Mouse (Mus musculus): ENCODE measurements around the gene Olfr958. TPM values are rescaled to one million over a fixed set of nuclear protein-coding genes. Genes with fewer than 3 reads are reported as not detected.

Gene Olfr958
- not detected in 2 replicates for polyA plus RNA-seq (2012; rRNA removed)

DNA sequence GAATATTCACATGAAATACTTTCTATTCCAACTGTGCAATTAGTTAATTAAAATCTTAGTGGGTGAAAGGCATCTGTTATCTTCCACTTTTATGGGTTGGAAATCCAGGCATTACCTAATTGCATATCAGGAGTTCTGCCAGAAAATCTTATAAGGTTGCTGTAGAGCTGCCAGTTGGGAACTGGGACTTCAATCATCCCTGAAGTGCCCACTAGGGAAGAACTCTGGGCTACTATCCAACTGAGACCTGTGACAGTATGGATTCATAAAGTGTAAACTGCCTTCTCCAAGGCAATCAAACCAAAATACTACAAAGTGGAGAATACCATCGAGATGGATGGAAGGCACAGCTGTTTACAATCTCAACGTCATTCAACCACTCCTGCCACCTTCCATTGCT, at the start of gene Olfr958:
Gene Olfr958 (minus strand): TSS at position 109 of the 400 bp plus-strand sequence.
- no peak for DNase-seq (ENCODE audit: low spot score)

DNA sequence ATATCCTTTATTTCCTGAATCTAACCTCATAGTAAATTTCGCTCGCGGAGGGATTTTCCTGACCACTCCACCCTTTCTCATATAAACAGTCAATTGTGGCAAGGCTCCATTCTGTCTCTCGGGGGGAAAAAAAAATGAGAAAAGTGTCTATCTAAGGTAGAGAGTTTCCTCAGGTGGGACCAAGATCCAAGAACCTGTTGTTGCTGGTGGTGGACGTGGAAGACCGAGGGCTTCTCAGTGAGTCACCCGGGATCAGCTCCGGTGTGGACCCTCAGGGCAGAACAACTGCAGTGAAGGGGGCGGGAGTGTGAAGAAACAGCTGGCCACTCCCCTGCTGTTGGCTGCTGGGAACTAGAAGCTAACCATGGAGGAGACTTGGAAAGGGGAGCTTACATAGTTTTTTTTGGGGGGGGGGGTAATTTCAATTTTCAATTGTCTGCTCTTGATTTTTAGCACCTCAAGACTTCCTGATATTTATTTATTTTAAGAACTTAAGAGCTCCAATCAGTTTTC, 49.5 kb upstream of the Olfr958 start:
- no peak for DNase-seq (ENCODE audit: low spot score)

DNA sequence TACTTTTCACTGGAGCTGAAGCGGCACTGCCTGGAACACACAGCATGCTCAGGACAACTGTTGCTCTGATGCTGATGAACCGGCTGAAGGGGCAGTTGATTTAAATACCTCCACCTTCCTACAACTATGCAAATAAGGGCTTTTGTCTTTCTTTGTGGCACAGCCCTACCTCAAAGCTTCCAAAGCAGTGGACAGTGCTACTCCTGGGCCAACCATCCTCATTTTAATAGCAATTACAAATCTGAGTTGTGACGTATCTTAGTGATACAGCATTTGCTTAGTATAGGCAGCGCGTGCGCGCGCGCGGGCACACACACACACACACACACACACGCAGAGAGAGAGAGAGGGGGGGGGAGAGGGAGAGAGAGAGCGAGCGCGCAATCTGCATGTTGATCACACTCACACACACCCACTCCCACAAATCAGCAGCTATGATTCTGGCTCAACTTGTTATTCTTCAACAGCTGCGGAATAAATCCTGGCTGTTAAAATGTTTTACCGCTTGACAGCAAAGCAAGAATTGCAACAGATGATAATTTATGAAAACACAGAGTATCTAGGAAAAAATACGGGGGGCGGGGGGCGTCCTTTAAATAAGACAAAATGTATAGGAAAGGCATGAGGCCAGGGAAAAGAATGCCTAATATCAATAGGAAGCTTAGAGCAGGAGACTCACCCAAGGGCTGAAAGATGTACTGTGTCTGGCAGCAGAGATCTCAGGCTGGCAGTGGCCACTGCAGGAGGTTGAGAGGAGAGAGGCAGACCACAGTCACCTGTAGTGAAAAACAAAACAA, 48.9 kb upstream of the Olfr958 start:
- no peak for DNase-seq (ENCODE audit: low spot score)

DNA sequence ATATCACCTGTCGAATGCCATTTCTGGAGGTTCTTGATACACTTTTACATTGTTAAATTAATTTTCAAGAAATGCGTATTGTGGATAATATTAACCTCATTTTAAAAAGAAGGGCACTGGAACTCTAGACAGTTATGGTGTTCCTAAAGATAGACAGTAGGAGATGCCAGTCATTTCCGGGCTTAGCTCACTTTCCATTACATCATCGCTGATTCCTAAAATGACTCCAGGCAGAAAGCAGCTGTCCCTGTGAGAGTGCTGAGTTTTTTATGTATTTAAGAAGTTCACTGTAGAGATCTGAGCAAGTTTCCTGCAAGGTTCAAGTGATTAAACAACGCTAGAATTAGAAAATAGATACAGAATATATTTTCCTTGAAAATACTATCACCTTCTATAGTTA, 23.2 kb upstream of the Olfr958 start:
- DNase-seq (ENCODE audit: low spot score), result no peak

DNA sequence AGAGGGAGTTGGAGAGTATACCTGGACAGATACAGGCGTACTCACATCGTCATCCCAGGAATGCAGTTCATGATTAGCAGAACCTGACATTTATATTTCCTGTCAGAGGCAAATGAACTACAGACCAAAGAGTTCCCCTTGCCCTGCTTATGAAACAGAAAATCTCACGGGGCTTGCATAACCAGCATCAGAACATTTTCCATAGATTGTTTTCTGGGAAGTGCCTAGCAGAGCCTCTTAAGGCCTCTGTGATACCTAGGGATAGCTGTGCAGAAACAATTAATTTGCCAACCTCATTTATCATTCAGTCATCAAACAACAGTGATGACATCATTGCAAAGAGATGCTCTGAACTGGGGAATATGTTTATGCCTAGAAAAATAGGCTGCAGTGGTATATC, 21.6 kb upstream of the Olfr958 start, which contains the start of gene Olfr959:
Gene Olfr959 (minus strand): TSS at position 101 of the 400 bp plus-strand sequence.
- no peak for DNase-seq (ENCODE audit: low spot score)

DNA sequence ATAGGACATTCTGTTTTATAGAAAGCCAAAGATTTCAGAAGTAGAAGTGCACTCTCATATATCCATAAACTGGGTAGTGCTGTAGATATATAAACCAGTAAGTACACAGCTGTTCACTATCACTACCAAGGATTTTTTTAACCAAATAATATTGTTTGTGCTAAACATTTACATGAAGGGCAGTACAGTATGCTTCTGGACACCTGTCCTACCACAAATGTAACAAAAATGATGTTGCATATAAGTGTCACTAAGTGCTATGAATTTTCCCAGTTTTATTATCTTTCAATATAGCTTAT, 4.4 kb upstream of the Olfr958 start:
- DNase-seq (ENCODE audit: low spot score), result no peak

DNA sequence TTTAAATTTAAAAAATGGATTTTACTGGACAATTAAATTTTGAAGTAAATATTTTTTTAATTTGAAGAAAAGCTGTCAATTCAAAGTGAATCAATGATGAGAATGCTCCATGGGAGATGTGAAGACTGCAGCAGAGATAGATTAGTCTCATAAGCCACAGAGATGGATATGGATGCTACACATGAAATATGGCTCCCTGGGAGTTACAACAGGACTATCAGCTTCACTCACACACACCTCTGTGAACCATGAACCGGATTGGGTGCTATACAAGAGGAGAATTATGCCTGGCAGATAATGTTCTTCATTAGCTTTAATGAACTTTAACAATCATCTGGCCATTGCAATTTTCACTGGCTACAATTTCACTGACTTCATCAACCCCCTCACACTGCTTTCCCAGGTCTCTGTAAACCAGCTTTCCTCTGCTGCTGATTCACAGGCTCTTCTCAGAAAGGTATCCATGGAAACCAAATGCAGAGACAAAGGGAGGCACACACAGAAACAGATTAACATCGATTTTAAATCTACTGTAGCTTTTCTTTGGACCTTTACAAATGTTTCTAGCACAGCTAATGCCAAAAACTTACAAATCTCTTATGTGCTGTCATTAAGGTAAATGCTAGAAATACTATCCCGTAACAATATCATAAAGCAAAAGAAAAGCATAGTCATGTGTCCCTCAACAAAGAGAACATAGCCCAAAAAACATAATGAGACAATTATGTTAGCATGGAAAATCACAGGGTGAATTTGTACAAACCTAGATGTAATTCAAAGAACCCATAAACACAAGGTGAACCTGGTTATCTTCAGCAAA, 3.9 kb upstream of the Olfr958 start:
- no peak for DNase-seq (ENCODE audit: low spot score)

DNA sequence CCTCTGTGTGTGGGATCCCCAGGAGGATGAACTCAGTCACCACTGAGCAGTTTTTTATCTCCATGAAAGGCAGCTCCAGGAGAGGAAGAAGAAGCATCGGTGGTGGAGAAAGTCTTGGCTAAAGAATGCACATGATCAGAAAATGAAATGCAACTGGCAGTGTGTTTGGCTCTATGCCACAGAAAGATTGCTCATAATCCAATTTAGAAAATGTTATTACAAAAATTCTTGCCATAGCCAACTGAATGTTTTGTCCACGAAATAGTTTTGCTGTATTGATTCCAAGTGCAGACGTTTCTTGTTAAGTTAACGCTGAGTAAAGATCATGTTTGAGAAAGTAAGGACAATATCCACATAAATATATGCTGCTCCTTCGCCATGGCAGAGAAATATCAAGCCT, 3.0 kb downstream of the Olfr958 start:
- no peak for DNase-seq (ENCODE audit: low spot score)

DNA sequence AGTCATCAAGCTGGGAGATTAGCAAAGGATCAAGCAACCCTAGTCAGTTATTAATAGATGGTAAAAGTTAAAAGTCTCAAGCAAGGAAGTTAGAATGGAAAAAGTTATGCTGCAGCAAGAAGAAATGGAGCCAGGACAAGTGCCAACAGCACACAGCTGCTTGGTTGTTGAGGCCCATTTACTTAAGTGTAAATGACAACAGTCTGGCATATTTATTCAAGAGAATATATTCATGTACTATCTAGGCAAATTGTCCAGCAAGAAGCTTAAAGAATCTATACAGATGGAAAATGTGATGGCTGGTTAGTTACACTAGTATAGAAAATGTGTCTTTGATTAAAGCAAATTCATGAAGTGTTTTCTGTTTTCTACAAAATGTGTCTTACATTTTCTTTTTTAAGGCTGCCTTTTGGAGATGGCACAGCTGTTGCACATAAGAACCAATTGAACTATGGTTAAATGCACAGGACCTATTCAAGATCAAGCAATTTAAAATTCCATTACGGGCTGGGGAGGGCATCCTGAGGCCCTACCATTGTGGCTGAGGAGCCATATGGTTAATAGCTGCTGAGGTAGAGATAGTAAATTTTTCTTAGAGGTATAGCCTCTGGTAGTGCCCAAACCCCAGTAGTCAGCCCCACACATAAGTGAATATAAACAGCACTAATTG, 30.1 kb downstream of the Olfr958 start:
- no peak for DNase-seq (ENCODE audit: low spot score)

DNA sequence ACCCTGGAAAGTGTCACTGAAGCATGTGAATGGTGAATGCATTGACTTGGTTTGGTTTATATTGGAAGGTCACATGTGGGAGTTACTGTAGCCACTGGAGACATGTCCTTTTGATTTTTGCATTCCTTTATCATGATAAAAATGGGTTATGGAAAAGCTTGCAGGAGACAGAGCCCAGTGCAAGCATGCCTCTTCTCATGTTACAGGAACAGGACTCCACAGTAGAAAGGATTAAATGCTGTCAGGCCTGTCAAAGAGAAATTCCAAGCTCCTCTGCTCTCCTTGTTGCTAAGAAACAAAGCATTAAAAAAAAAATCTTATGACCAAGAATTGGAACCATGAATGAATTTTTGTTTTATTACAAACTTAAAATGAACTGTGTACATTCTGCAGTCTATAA, 35.3 kb downstream of the Olfr958 start:
- no peak for DNase-seq (ENCODE audit: low spot score)

DNA sequence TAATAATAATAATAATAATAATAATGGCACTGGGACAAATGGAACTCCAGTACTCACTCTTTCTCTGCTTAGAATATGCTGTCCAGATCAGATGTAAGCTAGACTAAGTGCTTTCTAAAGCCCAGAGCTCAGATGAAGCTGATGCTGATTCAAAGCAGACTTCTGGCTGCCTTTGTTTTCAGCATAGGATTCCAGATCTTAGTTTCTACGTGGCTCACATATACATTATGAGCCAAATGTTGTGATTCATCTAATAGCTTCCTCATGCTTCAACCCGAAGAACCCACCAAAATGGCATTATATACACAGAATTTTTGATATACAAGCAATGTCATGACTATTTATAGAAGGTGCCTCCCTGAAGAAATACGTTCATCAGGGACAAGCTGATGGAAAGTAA, 38.3 kb downstream of the Olfr958 start, which contains the start of gene Olfr957:
Gene Olfr957 (minus strand): TSS at position 279 of the 400 bp plus-strand sequence.
- no peak for DNase-seq (ENCODE audit: low spot score)

DNA sequence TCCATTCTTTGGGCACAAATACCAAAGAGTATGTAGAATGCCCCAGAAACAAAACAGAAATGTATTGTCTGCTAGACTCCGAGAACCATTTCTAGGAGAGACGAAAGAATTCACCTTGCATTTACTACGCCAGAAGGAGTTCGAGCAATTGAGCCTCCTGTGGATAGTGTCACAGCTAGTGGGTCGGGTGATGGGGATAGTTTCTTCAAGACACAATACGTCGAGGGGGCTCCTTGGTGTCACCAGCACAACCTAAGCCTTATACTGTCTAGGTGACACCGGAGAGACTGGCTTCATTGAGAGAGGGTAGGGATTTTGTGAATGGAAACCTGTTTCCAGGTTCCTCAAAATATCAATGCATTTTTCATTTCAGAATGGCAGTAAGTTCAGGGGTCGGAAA, 44.4 kb downstream of the Olfr958 start:
- no peak for DNase-seq (ENCODE audit: low spot score)

DNA sequence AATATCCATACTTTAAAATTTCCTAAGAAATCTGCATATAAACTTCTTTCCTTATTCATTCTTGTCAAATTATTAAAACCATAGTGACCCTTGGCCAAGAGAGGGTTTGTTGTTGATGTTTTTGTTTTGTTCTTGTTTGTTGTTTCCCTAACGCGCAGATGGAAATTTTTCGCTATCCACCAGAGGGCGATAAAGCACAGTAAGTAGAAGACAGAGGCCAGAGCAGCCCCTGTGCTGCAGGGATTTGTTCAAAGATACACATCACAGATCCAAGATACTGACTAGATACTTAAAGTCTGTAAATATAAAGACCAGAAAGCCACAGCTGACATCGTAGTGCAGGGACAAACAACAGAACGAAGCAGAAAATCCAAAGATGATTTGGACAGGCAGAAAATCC, 44.9 kb downstream of the Olfr958 start:
- DNase-seq (ENCODE audit: low spot score), result no peak

Other genes starting within 250 kb of the Olfr958 start
- gene Olfr948, start 228.0 kb downstream of the Olfr958 start, polyA plus RNA-seq (2012; rRNA removed), result not detected in 2 replicates
- not detected in 2 replicates for gene Olfr951, start 166.6 kb downstream of the Olfr958 start, polyA plus RNA-seq (2012; rRNA removed)
- not detected in 2 replicates for gene Olfr952, start 126.9 kb downstream of the Olfr958 start, polyA plus RNA-seq (2012; rRNA removed)
- gene Olfr954, start 97.4 kb downstream of the Olfr958 start, polyA plus RNA-seq (2012; rRNA removed), result not detected in 2 replicates
- gene Olfr955, start 82.1 kb downstream of the Olfr958 start, polyA plus RNA-seq (2012; rRNA removed), result not detected in 2 replicates
- gene Olfr44, start 60.1 kb downstream of the Olfr958 start, polyA plus RNA-seq (2012; rRNA removed), result not detected in 2 replicates
- not detected in 2 replicates for gene Olfr957, start 38.2 kb downstream of the Olfr958 start, polyA plus RNA-seq (2012; rRNA removed)
- gene Olfr959, start 21.5 kb upstream of the Olfr958 start, polyA plus RNA-seq (2012; rRNA removed), result not detected in 2 replicates
- 14.8 and 16.8 TPM in 2 replicates for gene AW551984, start 50.3 kb upstream of the Olfr958 start, polyA plus RNA-seq (2012; rRNA removed)
- not detected in 2 replicates for gene Olfr148, start 56.6 kb upstream of the Olfr958 start, polyA plus RNA-seq (2012; rRNA removed)
- not detected in 2 replicates for gene Olfr960, start 67.3 kb upstream of the Olfr958 start, polyA plus RNA-seq (2012; rRNA removed)
- not detected in 2 replicates for gene Olfr961, start 91.0 kb upstream of the Olfr958 start, polyA plus RNA-seq (2012; rRNA removed)
- not detected in 2 replicates for gene Olfr963, start 113.2 kb upstream of the Olfr958 start, polyA plus RNA-seq (2012; rRNA removed)
- not detected in 2 replicates for gene Olfr149, start 153.1 kb upstream of the Olfr958 start, polyA plus RNA-seq (2012; rRNA removed)
- gene Olfr965, start 157.3 kb upstream of the Olfr958 start, polyA plus RNA-seq (2012; rRNA removed), result not detected in 2 replicates
- gene Olfr150, start 176.9 kb upstream of the Olfr958 start, polyA plus RNA-seq (2012; rRNA removed), result not detected in 2 replicates
- gene Olfr967, start 192.2 kb upstream of the Olfr958 start, polyA plus RNA-seq (2012; rRNA removed), result not detected in 2 replicates
- gene Olfr968, start 229.2 kb upstream of the Olfr958 start, polyA plus RNA-seq (2012; rRNA removed), result not detected in 2 replicates
- not detected in 2 replicates for gene Olfr969, start 236.9 kb upstream of the Olfr958 start, polyA plus RNA-seq (2012; rRNA removed)